Mouse (Mus musculus) adrenal gland, postnatal 14 days (tissue): ENCODE measurements around the gene Itgb5. TPM values are rescaled to one million over a fixed set of nuclear protein-coding genes. Genes with fewer than 3 reads are reported as not detected.

Experiments
- DNase-seq: peaks from one replicate; pipeline ENCODE4 v3.0.0; 2021; ENCODE audit warnings: mixed read lengths
- total RNA-seq: library from RNA; stranded (reverse); gene quantifications from 2 replicates; pipeline ENCODE4 v1.2.3, GENCODE M21; 2021

Itgb5 gene
- total RNA-seq, 1 experiment from 2014 or later = 118 TPM

DNA sequence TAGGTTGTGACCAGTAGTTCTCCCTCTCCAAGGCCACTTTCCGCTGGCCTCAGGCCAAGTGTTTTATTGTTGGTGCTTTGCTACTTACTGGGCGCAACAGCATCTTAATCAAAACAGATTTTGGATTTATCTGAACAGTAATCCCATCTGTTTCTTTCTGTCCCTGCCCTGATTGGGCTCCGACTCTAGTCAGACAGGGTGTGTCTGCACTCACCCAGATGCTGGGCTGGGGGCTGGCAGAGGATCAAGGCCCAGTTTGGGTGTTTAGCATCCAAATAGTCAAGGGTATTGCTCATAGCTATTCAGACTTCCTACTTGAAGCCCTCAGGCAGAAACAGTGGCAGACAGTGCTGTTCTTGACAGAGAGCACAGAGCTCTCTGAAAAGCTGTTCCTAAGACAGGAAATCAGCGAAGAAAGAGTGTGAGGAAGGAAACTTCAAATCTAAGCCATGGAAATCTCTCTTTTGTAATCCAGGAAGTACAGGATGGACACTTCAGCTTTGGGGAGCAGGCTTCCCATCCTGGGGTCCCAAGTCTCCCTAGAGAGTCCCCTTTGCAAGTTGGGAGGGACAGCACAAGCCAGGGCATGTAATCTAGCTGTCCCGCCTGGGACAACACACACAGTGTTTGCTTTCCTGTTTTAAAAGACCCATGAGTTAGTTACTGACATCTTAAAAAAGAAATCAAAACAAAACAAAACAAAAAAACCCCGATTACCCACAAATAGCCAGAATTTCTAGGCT lies 48.7 kb downstream of the Itgb5 start:
- DNase-seq = peak; percentile 83

- no peak for DNase-seq
Observed at GRCm38 (mm10) chr16:33879031-33879430, 49.6 kb downstream of the Itgb5 start.

- DNase-seq = no peak
Observed at GRCm38 (mm10) chr16:33879556-33879955, 50.1 kb downstream of the Itgb5 start.

GRCm38 (mm10) chr16:33880765-33881164 lies 51.3 kb downstream of the Itgb5 start:
- no peak for DNase-seq

GRCm38 (mm10) chr16:33882540-33882939 lies 53.1 kb downstream of the Itgb5 start:
- DNase-seq = peak; percentile 84

DNA sequence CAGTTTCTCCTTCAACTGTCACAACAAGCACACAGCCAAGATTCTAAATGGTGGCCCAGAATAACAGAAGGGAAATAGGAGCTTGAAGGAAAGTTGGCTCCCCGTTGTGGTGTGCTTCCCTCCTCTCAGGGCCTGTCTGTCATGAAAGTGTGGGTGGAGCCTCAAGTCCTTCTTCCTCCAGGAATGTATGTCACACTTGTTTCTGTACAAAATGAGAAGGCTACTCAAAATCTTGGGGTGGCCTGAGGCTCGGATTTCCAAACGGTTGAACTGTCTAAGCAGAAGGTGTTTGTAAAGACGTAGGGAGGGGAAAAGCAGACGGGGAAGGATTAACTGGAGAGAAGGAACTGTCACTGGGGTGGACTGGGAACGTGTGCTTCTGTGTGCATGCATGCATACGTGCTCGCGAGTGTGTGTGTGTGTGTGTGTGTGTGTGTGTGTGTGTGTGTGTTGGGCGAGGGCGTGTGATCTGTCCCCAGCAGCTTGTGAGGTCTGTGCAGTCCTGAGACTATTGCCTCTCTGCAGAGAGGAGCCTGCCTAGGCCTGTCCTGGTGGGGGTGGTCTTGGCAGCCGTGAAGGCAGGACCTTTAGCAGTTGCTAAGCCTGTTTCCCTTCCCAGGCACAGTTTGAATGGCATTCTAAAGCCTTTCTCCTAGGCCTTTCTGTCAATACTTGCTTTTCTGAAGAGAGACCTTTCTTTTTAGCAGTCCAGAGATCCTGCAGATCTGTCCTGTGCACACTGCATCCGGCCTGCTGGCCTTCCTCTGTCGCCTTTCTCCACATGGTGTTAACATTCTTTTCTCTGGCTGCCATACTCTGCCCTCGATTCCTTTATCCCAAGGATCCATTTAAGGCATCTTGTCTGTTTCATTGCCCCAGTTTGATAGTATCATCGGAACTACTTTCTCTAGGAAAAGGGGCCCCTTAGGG lies 53.8 kb downstream of the Itgb5 start:
- DNase-seq = peak; percentile 17

DNA sequence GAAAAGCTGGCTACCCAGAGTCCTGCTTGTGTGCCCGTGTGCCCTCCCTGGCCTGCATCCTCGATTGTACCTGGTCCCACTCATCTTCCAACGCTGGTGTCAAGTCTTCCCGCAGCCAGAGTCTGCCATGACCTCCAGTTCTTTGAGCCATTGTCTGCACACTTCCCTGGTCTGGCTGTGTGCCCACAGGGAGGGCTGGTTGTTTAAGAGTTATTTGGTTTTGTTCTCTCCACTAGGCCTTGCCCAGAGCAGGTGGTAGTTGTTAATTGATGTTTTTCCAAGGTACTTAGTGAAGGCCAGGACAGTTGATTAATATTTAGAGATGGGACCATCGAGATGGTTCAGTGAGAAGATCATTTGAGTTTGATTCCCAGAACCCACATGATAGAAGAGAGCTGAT lies 54.7 kb downstream of the Itgb5 start:
- DNase-seq = peak; percentile 54

- peak; percentile 33 for DNase-seq
Observed at GRCm38 (mm10) chr16:33885021-33885471, 55.6 kb downstream of the Itgb5 start.

- DNase-seq = peak; percentile 67
Observed at GRCm38 (mm10) chr16:33885671-33886328, 56.3 kb downstream of the Itgb5 start.

GRCm38 (mm10) chr16:33886665-33887064 lies 57.2 kb downstream of the Itgb5 start:
- DNase-seq = no peak

DNA sequence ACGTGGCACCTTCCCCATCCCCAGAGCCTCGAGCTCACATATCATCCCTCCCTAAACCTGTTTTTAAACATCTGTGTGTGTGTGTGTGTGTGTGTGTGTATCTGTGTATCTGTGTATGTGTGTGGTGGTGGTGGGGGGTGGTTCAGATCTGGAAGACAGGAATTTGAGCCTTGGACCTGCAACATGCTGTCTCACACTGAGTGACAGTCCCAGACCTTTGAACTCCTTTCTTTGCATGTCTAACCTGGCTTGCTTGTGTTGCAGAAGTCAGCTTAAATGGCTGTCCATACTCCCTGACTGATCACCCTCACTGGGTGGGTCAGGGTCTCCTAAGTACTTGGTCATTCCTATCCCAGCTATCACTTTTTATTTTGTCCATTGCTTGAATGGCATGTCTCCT lies 58.5 kb downstream of the Itgb5 start:
- no peak for DNase-seq

DNA sequence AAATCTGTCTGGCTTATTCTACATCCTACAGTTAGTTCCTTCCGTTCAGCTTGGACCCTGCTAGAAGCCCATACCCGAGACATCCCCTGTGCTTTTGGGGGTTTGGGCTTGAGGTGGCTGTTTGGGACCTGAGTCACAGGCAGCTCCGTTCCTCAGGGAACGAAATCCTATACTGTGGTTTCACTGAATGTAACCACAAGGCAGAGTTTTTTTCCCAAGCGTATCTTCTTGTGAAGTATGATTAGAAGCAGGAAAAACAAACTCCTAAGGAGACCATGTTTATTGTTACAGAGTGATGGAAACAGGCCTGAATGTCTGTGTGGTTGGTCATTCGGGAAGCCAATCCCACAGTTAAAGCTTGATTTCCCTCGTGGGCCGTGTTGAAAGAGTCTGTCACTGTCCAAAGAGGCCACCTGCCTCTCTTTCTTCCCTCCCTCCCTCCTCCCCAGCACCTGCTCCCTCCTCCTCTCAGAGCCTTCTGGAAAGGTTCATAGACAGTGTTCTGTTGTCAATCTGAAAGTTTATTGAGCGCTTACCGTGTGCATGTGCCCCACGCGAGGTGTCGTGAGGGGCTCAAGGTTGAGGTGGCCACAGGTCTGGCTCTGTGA lies 59.6 kb downstream of the Itgb5 start:
- no peak for DNase-seq

DNA sequence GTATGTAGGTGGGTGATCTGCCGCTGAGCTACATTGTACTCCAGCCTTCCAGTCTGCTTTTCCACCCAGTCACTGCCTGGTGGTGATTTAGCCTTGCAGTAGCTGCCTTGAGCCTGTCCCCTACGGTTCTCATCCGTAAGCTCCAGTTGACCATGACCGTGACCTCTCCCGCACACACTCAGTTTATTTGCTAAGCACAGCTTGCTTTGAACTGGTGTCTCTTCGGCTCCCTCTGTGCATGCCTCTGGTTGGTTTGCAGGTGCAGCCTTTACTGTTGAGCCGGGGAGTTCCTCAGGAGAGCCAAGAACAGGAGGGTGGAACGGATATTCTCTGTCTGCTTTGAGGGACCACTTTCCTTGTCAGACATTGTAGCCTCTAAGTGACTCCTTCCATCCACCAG lies 61.6 kb downstream of the Itgb5 start:
- peak; percentile 84 for DNase-seq

DNA sequence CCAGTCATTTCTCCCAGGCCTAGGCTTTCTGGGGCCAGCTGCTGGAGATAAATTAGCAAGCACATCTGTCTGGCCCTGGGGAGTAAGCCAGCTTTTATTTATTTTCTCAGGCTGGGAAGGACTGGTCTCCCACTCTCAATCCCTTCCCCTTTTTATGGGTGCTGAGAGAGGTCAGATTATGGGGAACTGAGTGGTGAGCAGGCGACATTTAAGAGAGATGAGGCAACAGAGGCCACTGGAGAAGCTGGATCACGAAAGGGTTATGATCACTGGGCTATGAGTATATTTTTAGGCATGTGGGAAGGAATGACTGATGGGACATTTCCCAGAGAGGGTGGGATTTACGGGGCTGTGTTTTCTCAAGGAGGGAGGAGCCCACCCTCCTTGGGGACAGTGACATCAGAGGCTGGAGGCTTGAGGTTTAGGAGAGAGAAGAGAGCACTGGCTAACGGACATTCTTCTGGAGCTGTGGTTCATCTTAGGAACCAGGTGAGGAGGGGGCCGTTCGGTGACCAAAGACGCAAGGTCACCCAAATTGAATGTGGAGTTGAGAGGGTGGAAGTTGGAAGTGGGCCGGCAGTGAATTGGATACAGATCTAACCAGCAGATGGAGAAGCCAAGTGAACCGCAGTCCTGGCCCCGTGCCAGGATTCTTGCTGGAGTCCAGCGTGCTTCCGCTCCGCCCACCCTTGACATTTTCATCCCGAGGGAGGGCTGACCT lies 62.3 kb downstream of the Itgb5 start:
- DNase-seq = peak; percentile 95

GRCm38 (mm10) chr16:33892539-33892938 lies 63.1 kb downstream of the Itgb5 start:
- DNase-seq = peak; percentile 72

DNA sequence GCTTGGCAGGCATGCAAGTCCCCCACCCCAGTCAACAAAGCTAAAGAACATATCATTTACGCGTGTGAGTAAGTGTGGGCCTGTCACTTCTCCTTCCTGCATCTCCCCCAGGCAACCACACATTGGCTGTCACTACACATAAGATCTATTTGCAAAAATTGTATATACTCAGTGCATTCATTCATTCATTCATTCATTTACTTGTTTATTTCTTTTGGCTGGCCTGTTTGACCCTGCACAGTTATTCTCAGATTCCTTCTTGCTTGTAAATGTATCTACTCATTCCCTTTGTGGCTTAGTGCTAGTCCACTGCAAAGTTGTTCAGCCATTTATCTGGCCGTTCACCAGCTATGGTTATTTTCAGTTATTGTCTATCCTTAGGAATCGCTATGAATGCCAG lies 64.3 kb downstream of the Itgb5 start:
- no peak for DNase-seq

DNA sequence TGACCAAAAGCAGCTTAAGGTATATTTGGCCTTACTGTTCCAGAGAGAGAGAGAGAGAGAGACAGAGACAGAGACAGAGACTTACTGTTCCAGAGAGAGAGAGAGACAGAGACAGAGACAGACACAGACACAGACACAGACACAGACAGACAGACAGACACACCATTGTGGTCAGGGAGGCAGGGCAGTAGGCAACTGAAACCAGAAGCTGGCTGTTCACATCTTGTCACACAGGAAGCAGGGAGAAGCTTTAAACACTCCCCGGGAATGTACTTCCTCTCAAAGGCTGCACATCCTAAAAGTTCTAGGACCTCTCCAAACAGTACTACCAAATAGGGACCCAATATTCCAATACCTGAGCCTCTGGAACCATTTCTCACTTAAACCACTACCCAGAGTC lies 65.0 kb downstream of the Itgb5 start:
- DNase-seq = no peak

DNA sequence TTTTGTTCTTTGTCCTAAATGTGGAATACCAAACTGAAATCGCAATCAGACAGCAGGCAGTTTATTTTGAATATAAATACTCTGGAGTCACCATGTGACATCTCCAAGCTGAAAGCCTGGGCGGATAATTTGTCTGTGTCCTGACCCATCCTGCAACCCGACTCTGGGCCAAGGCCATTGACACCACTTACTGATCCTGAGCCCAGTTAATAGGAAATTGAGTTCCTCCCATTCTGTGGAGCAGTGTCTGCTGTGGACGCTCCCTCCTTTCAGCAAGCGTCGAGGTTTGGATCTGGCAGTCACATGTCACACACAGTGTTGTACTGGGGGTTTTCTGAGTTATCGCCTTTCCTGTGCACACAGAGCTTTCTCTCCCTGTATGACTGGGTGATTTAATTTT lies 66.2 kb downstream of the Itgb5 start:
- peak; percentile 67 for DNase-seq

DNA sequence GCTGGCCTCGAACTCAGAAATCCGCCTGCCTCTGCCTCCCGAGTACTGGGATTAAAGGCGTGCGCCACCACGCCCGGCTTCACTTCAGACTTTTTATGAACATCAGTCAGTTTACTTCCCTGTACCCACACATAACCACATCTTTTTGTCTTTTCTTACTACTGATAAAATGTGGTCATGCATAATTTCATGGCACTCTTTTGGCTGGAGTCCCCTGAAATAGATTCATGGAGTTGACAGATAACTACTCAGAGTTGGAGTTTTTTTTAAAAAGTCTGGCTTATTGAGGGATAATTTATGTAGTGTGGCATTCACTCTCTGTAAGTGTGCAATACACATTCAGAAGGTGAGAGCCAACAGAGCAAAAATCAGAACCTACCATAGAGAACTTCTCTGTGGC lies 67.3 kb downstream of the Itgb5 start:
- DNase-seq = no peak

- peak; percentile 57 for DNase-seq
Observed at GRCm38 (mm10) chr16:33903664-33904441, 74.4 kb downstream of the Itgb5 start.

GRCm38 (mm10) chr16:33904553-33904952 lies 75.1 kb downstream of the Itgb5 start:
- DNase-seq = no peak
